Mouse (Mus musculus): ENCODE results near the gene Cmklr1.

- TF ChIP-seq CTCF (IDR thresholded peaks at IDR 0.05; ENCODE audit: low read depth, low read length) (no peak), POLR2A (IDR thresholded peaks at IDR 0.05; ENCODE audit: borderline replicate concordance, low read depth, low read length) (no peak)
These were observed 49.4 kb downstream of the Cmklr1 start for GRCm38 (mm10) chr5:113600803-113601202.

All from bone marrow macrophage, adult 2 months (primary cell).